Mouse (Mus musculus): ENCODE measurements around the gene Rbfox2. TPM values are rescaled to one million over a fixed set of nuclear protein-coding genes. Genes with fewer than 3 reads are reported as not detected.

The Rbfox2 gene
- polyA plus RNA-seq (2015; fragmentation: Nextera tagmentation; extraction: Ambion mirVana): 136 and 156 TPM in 2 replicates

DNA sequence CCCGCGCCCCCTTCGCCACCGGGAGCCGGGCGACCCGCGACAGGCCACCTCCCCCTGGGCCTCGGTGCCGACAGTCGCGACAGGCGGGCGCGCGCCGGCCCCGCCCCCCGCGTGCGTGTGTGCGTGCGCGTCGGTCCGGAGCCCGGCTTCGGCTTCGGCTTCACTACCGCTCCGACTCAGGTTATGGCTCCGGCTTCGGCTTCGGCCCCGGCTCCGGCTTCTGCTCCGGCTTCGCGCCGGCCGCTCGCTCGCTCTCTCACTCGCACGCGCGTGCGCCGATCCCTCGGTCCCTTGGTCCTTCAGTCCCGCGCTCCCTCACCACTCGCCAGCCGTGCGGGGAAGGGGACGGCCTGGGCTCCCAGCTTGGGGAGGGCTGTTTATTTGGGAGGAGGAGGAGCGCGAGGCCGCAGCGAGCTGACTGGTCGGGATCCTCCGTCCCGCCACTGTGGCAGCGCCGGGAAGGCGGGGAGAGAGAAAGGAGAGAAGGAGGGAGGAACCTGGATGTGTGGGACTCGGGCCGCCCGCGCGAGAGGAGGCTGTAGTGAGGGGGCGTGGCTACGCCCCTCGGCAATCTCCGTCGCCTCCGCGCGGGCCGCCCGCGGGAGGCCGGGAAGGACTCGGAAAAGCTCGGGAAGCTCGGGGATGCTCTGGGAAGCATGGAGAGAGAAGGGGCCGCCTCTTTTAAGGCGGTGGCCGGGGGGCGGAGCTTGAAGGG is at the start of gene Rbfox2:
Gene Rbfox2, minus strand, starts transcription at position 458 of the 715 bp plus-strand sequence.
- peak within 1 kb of the TSS; percentile 72 for H3K4me3 ChIP-seq
- peak within 1 kb of the TSS; percentile 99 for H3K27ac ChIP-seq (replicated peaks)
- peak; percentile 98 for ATAC-seq (ENCODE audit: low read depth)
- peaks cover 39% of the 10 kb centered on the region for H3K4me1 ChIP-seq (replicated peaks)
- peak within 1 kb of the TSS; percentile 90 for H3K9ac ChIP-seq
- no peaks in the 10 kb centered on the region for H3K27me3 ChIP-seq
- no peaks in the 10 kb centered on the region for H3K9me3 ChIP-seq
- H3K4me2 ChIP-seq: peak within 1 kb of the TSS; percentile 91
- H3K36me3 ChIP-seq: no peaks in the 10 kb centered on the region
- under 1% methylated on average over 88 of the region's 90 CpGs for WGBS

- H3K9ac ChIP-seq: peak overlapping the region; percentile 10; the same call in 1 of the 2 replicates
- 10% methylated on average over 11 of the region's 11 CpGs for WGBS
- H3K27me3 ChIP-seq: no peaks in the 10 kb centered on the region
- H3K36me3 ChIP-seq: no peaks in the 10 kb centered on the region
- peak overlapping the region; percentile 69 for H3K27ac ChIP-seq (replicated peaks)
- ATAC-seq (ENCODE audit: low read depth): peak; percentile 21; the same call in 1 of the 2 replicates
- H3K9me3 ChIP-seq: no peaks in the 10 kb centered on the region
- H3K4me1 ChIP-seq (replicated peaks): peaks cover 61% of the 10 kb centered on the region
- peak overlapping the region; percentile 34 for H3K4me2 ChIP-seq
- H3K4me3 ChIP-seq: peak overlapping the region; percentile 11; the same call in 1 of the 2 replicates
These were observed 49.5 kb upstream of the Rbfox2 start for GRCm38 (mm10) chr15:77356248-77356810.

DNA sequence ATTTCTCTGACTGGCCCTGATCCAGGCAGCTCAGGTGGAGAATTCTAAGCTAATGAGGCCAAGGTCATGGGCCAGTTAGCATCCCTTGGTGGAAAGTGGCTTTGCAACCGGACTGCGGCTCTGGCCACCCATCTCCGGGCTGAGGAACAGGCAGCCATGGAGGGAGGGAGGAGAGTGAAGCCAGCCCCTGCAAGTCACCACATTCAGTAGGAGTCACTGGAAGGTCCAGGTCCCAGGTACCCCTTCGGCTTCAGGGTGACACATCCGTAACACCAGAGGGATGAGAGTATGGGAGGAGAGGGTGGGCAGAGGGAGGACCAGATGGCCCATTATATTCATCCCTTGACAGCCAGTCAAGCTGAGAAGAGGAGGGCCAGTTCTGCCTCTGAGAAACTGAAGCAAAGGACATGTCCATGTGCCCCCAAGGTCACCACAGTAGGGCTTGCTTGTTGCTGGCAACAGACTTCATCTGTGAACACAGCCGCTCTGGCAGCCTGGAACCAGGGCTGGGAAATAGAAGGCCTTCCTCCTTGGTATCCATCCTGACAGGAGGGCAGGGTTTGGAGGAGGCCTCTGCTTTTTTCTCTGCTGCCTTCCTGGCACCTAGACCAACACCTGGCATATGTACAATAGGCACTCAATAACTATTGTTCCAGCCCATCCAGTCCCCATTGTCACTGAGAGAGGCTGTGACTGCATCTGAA is 48.2 kb upstream of the Rbfox2 start:
- Histone ChIP-seq H3K9ac (0 out of 2 replicates have a peak overlapping the region, but pooled peaks have one; percentile 9), H3K9me3 (no peaks in the 10 kb centered on the region), H3K4me3 (no peak overlapping the region), H3K27me3 (no peaks in the 10 kb centered on the region), H3K27ac (replicated peaks) (peak overlapping the region; percentile 62), H3K4me2 (no peak overlapping the region), H3K36me3 (no peaks in the 10 kb centered on the region), H3K4me1 (replicated peaks) (peaks cover 61% of the 10 kb centered on the region)
- ATAC-seq (ENCODE audit: low read depth): no peak
- WGBS: 53% methylated on average over 6 of the region's 6 CpGs

DNA sequence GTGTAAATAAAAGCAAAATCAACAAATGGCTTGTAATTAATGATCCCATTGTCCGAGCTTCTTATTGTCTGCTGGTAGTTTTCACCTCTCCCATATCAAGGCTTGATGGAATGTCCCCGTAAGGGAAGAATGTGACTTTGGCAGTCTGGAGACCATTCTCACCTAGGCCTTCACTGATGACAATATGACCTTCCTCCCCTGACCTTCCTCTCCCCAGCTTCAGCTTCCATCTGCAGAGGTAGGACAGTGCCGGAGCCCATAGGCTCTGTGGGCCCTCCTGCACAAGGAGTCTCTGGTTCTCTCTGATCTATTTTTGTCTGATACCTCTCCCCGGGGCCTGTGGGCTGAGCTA is 47.7 kb upstream of the Rbfox2 start:
- peaks cover 56% of the 10 kb centered on the region for H3K4me1 ChIP-seq (replicated peaks)
- 49% methylated on average over 4 of the region's 4 CpGs for WGBS

DNA sequence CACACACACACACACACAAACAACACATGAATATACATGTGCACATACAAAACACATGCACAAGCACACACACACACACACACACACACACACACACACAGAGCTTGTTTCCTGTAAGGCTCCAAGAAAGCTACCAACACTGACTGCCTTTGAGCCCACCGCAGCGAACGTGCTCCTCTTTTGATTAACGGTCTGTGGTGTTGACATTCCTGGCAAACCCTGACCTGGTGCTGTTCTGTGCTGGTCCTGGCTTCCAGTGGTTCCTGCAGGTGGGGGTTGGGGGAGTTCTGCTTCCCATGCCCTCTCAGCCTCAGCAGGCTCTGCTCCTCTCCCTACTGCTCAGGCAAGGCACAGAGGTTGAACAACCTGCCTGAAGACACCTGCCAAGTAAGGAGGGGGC is 47.0 kb upstream of the Rbfox2 start:
- Histone ChIP-seq H3K27ac (replicated peaks) (peak overlapping the region; percentile 33; the same call in 1 of the 2 replicates), H3K27me3 (no peaks in the 10 kb centered on the region), H3K36me3 (no peaks in the 10 kb centered on the region), H3K4me3 (no peak overlapping the region), H3K4me1 (replicated peaks) (peaks cover 49% of the 10 kb centered on the region), H3K9ac (no peak overlapping the region), H3K9me3 (no peaks in the 10 kb centered on the region), H3K4me2 (no peak overlapping the region)
- no peak for ATAC-seq (ENCODE audit: low read depth)
- WGBS: 38% methylated on average over 4 of the region's 4 CpGs

More for the DNA sequence above, 47.7 kb upstream of the Rbfox2 start:
- Histone ChIP-seq H3K27ac (replicated peaks) (peak overlapping the region; percentile 62), H3K36me3 (no peaks in the 10 kb centered on the region), H3K4me3 (no peak overlapping the region), H3K9ac (0 out of 2 replicates have a peak overlapping the region, but pooled peaks have one; percentile 9), H3K9me3 (no peaks in the 10 kb centered on the region), H3K27me3 (no peaks in the 10 kb centered on the region), H3K4me2 (no peak overlapping the region)
- ATAC-seq (ENCODE audit: low read depth): no peak

- no peak for ATAC-seq (ENCODE audit: low read depth)
- H3K36me3 ChIP-seq: no peaks in the 10 kb centered on the region
- no peaks in the 10 kb centered on the region for H3K9me3 ChIP-seq
- no peak overlapping the region for H3K27ac ChIP-seq (replicated peaks)
- H3K27me3 ChIP-seq: no peaks in the 10 kb centered on the region
- 66% methylated on average over 7 of the region's 7 CpGs for WGBS
- no peak overlapping the region for H3K9ac ChIP-seq
- H3K4me2 ChIP-seq: no peak overlapping the region
- H3K4me3 ChIP-seq: no peak overlapping the region
- peaks cover 48% of the 10 kb centered on the region for H3K4me1 ChIP-seq (replicated peaks)
These were observed 46.1 kb upstream of the Rbfox2 start for GRCm38 (mm10) chr15:77352863-77353262.

- Histone ChIP-seq H3K4me2 (no peak overlapping the region), H3K4me3 (no peak overlapping the region), H3K9ac (no peak overlapping the region), H3K27me3 (no peaks in the 10 kb centered on the region), H3K4me1 (replicated peaks) (peaks cover 27% of the 10 kb centered on the region), H3K36me3 (no peaks in the 10 kb centered on the region), H3K27ac (replicated peaks) (no peak overlapping the region), H3K9me3 (no peaks in the 10 kb centered on the region)
- 90% methylated on average over 7 of the region's 7 CpGs for WGBS
- no peak for ATAC-seq (ENCODE audit: low read depth)
These were observed 43.3 kb upstream of the Rbfox2 start for GRCm38 (mm10) chr15:77350117-77350516.

GRCm38 (mm10) chr15:77348146-77348545 is 41.3 kb upstream of the Rbfox2 start:
- Histone ChIP-seq H3K4me2 (no peak overlapping the region), H3K4me3 (no peak overlapping the region), H3K36me3 (no peaks in the 10 kb centered on the region), H3K27me3 (no peaks in the 10 kb centered on the region), H3K9ac (no peak overlapping the region), H3K27ac (replicated peaks) (no peak overlapping the region), H3K9me3 (no peaks in the 10 kb centered on the region), H3K4me1 (replicated peaks) (peaks cover 26% of the 10 kb centered on the region)
- WGBS: 79% methylated on average over 7 of the region's 7 CpGs
- no peak for ATAC-seq (ENCODE audit: low read depth)

GRCm38 (mm10) chr15:77344127-77345125 is 37.6 kb upstream of the Rbfox2 start:
- Histone ChIP-seq H3K9me3 (no peaks in the 10 kb centered on the region), H3K4me2 (peak overlapping the region; percentile 51), H3K36me3 (no peaks in the 10 kb centered on the region), H3K4me3 (no peak overlapping the region), H3K9ac (peak overlapping the region; percentile 63; the same call in 1 of the 2 replicates), H3K27me3 (no peaks in the 10 kb centered on the region), H3K4me1 (replicated peaks) (peaks cover 37% of the 10 kb centered on the region), H3K27ac (replicated peaks) (peak overlapping the region; percentile 86)
- WGBS: 40% methylated on average over 17 of the region's 17 CpGs
- no peak for ATAC-seq (ENCODE audit: low read depth)

DNA sequence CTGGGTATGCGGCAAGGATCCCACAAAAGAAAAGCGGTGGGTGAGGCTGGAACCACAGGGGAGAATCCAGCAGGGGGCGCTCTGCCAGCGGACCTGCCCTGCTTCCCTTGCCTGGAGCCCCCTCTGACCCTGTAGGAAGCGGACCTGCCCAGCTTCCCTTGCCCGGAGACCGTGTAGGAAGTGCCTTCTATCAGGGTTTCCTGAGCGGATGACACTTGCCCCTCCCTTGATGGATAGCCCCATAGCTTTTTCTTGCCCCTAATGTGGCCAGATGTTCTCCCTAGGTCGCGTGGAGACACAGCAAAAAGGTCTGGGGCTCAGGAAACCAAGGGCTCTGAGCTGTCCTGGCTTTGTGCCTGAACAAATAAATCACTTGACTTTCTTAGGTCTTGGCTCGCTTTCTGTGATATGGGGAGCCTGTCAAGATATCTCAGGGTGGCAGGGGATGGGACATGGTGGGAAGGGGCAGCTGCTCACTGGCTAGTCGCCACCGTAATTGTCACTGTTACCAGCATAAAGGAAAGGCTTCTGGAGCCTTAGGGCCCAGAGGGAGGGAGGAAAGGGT is 36.8 kb upstream of the Rbfox2 start:
- 4% methylated on average over 13 of the region's 13 CpGs for WGBS
- peak; percentile 80 for ATAC-seq (ENCODE audit: low read depth)
- no peaks in the 10 kb centered on the region for H3K27me3 ChIP-seq
- no peaks in the 10 kb centered on the region for H3K36me3 ChIP-seq
- peak overlapping the region; percentile 63 for H3K9ac ChIP-seq
- peak overlapping the region; percentile 51 for H3K4me2 ChIP-seq
- H3K4me3 ChIP-seq: peak overlapping the region; percentile 18; the same call in 1 of the 2 replicates
- H3K4me1 ChIP-seq (replicated peaks): peaks cover 37% of the 10 kb centered on the region
- H3K9me3 ChIP-seq: no peaks in the 10 kb centered on the region
- H3K27ac ChIP-seq (replicated peaks): peak overlapping the region; percentile 86

DNA sequence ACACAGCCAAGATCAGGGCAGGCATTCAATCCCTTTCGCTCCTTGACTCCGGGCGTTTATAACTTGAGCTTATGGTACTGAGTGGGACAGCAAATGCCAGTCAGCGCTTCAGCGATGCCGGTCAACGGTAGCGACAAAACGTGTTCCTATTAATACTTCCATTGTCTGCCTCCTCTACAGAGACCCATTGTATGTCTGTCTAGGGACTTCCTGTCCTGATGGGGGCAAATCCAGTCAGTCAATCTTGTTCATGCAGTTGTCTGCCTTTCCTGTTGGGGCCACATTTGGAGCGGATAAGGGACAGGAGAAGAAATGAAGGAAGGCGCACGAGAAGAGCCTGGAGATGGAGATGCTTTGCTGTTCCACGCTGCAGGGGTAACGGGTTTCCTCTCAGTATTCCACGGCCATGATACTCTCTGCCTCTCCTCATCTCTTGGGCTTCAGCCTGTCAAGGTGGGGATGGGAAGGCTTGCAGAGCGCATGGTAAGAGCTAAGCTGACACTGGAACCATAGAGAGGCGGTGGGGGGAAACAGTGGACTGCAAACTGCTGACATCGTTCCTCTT is 36.2 kb upstream of the Rbfox2 start:
- H3K27ac ChIP-seq (replicated peaks): peak overlapping the region; percentile 86
- WGBS: 21% methylated on average over 18 of the region's 18 CpGs

More for the DNA sequence above, 36.2 kb upstream of the Rbfox2 start:
- no peaks in the 10 kb centered on the region for H3K36me3 ChIP-seq
- peak overlapping the region; percentile 18; the same call in 1 of the 2 replicates for H3K4me3 ChIP-seq
- H3K9me3 ChIP-seq: no peaks in the 10 kb centered on the region
- H3K4me1 ChIP-seq (replicated peaks): peaks cover 42% of the 10 kb centered on the region
- no peak for ATAC-seq (ENCODE audit: low read depth)
- peak overlapping the region; percentile 51 for H3K4me2 ChIP-seq
- H3K27me3 ChIP-seq: no peaks in the 10 kb centered on the region
- peak overlapping the region; percentile 63 for H3K9ac ChIP-seq
